Mouse (Mus musculus): ENCODE results near the gene 2210407C18Rik.

- no peak for TF ChIP-seq GATA1 (IDR thresholded peaks at IDR 0.05; ENCODE audit: borderline replicate concordance, low read length)
- TF ChIP-seq FLI1 (IDR thresholded peaks at IDR 0.05; ENCODE audit: low read length), result no peak
These were observed 38.4 kb downstream of the 2210407C18Rik start, which contains the start of gene Olfr325 for GRCm38 (mm10) chr11:58577430-58577829.
